Mouse (Mus musculus): ENCODE results near the gene Pdk2. TPM values are rescaled to one million over a fixed set of nuclear protein-coding genes. Genes with fewer than 3 reads are reported as not detected.

Gene Pdk2
- polyA plus RNA-seq, 1 experiment from 2014 or later, result 35.8 TPM

DNA sequence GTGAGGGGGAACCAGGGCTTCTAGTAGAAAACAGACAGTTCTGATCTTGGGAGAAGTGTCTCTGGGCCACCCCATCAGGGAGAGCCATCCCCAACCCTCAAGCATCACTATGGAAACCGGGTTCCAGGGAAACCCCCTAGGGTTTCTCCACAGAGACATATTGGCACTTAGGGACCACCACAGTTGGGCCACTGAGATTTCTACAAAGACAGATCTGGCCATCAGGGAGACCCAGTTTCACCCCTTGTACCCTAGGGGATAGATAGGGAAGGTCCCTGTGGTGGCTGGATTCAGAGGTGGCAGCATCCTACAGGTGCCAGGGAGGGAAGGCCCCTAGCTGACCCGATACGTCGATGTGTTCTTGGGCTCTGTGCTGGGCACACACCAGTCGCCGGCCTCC, 14.3 kb downstream of the Pdk2 start:
- no peaks in the 10 kb centered on the region for H3K27me3 ChIP-seq (ENCODE audit: control insufficient read depth, insufficient read depth, low read length)
- 83% methylated on average over 6 of the region's 6 CpGs for WGBS
- no peak overlapping the region for H3K9ac ChIP-seq (replicated peaks; ENCODE audit: low read depth, low read length)
- no peak overlapping the region for H3K27ac ChIP-seq (ENCODE audit: low read length)
- ATAC-seq (ENCODE audit: insufficient number of reproducible peaks, insufficient read depth, low FRiP score, low read depth), result no peak
- peaks cover 28% of the 10 kb centered on the region for H3K36me3 ChIP-seq (ENCODE audit: control insufficient read depth, insufficient read depth, low read length)
- peaks cover 8% of the 10 kb centered on the region for H3K4me1 ChIP-seq (ENCODE audit: control insufficient read depth, insufficient read depth, low read length)
- H3K4me3 ChIP-seq (ENCODE audit: low read depth, low read length), result no peak overlapping the region
- H3K9me3 ChIP-seq (ENCODE audit: control insufficient read depth, low read depth, low read length), result no peaks in the 10 kb centered on the region
- H3K4me2 ChIP-seq (replicated peaks; ENCODE audit: low read depth, low read length), result no peak overlapping the region

DNA sequence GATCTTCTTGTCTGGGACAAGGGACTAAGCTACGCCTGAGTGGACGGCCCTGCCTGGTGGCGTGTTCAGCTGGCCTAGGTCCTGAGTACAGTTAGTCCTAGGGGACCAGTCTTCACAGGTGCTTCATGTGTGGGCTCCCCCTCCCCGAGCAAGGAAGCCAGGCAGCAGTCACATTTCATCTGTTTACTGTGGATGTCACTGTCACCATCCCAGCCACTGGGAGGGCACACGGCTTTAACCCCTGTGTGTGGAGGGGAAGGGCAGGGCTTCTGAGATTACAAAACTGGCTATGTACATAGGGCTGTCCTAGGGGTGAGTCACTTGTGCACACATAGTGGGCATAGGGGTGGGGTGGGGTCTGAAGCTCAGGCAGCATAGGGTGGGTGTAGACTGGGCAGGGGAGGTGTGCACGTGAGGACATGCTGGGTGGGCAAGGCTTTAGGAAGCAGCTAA, 15.0 kb downstream of the Pdk2 start:
- peak; percentile 72 for ATAC-seq (ENCODE audit: insufficient number of reproducible peaks, insufficient read depth, low FRiP score, low read depth)
- Histone ChIP-seq H3K4me1 (ENCODE audit: control insufficient read depth, insufficient read depth, low read length) (peaks cover 8% of the 10 kb centered on the region), H3K9ac (replicated peaks; ENCODE audit: low read depth, low read length) (no peak overlapping the region), H3K27me3 (ENCODE audit: control insufficient read depth, insufficient read depth, low read length) (no peaks in the 10 kb centered on the region), H3K4me3 (ENCODE audit: low read depth, low read length) (no peak overlapping the region), H3K27ac (ENCODE audit: low read length) (peak overlapping the region; percentile 21; the same call in 1 of the 2 replicates), H3K9me3 (ENCODE audit: control insufficient read depth, low read depth, low read length) (no peaks in the 10 kb centered on the region), H3K4me2 (replicated peaks; ENCODE audit: low read depth, low read length) (no peak overlapping the region), H3K36me3 (ENCODE audit: control insufficient read depth, insufficient read depth, low read length) (peaks cover 32% of the 10 kb centered on the region)
- WGBS, result 55% methylated on average over 6 of the region's 6 CpGs

DNA sequence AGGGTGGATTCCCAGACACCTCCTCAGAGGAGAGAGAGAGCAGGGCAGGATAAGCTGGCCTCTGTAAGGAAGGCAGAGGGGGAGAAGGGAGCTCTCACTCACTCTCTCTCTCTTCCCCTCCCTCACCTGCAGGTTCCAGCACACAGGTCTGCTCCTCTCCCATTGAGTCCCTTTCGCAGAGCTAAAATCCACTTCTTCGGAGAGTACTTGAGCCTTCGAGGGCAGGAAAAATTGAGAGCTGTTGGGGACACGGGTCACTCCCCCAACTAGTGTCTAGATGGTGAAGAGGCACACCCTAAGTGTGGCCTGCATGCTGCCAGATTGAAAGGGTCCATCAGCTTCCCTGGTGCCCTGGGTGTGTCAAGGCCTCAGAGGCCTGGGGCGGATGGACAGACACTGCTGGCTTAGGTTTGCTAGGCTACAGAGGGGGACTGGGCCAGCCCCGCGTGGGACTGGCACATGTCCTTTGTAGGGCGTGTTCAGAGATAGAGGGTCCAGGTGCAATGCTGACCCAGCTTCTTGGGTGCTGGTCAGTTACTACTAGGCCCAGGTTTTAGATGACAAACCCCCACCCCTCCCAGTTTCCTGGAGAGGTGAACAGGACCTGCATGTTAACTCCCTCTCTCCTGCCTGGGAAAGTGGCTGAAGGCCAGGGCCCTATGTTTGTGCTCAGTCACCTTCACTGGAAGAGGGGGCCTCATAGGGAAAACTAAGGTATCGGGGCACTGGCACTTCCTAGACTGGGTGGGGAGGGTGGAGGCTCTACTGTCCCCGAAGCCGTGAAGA, 15.7 kb downstream of the Pdk2 start:
- WGBS, result 80% methylated on average over 11 of the region's 11 CpGs
- H3K9ac ChIP-seq (replicated peaks; ENCODE audit: low read depth, low read length), result no peak overlapping the region

DNA sequence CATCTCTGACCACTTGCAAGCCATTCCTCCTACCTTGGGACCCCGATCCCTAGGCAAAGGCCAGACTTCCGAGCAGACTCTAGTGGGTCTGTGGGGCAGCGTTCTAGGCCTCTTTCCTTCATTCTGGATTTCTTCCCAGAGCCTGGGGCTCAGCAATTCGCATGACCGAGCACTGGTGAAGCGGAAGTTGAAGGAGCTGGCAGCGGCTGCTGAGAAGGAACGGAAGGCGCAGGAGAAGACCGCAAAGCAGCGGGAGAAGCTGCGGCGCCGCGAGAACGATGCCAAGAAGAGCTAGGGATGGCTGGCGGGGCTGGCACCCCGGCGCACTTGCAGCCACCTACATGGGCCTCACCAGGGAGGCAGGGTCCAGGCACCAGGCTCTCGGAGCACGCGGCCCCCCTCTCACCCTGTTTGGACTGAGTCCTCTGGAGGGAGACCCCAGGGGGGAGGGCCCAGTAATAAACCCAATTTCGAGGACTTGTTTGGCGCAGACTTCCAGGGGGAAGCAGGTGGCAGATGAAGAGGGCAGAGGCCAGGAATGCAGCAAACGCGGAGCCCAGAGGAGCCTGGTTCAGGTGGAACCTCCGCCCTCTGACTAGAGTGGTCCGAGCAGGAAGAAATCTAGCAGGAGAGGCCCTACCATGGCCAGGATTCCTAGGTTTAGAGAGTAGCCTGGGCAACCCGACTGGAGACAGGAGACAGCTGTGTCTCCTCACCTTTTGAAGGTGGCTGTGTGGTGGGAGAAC, 16.5 kb downstream of the Pdk2 start:
- Histone ChIP-seq H3K27me3 (ENCODE audit: control insufficient read depth, insufficient read depth, low read length) (no peaks in the 10 kb centered on the region), H3K4me1 (ENCODE audit: control insufficient read depth, insufficient read depth, low read length) (peaks cover 8% of the 10 kb centered on the region), H3K9me3 (ENCODE audit: control insufficient read depth, low read depth, low read length) (no peaks in the 10 kb centered on the region), H3K4me3 (ENCODE audit: low read depth, low read length) (no peak overlapping the region), H3K27ac (ENCODE audit: low read length) (no peak overlapping the region), H3K9ac (replicated peaks; ENCODE audit: low read depth, low read length) (no peak overlapping the region), H3K4me2 (replicated peaks; ENCODE audit: low read depth, low read length) (no peak overlapping the region), H3K36me3 (ENCODE audit: control insufficient read depth, insufficient read depth, low read length) (peaks cover 46% of the 10 kb centered on the region)
- WGBS, result 67% methylated on average over 29 of the region's 29 CpGs
- ATAC-seq (ENCODE audit: insufficient number of reproducible peaks, insufficient read depth, low FRiP score, low read depth), result no peak

More for the DNA sequence above, 15.7 kb downstream of the Pdk2 start:
- Histone ChIP-seq H3K4me1 (ENCODE audit: control insufficient read depth, insufficient read depth, low read length) (peaks cover 8% of the 10 kb centered on the region), H3K9me3 (ENCODE audit: control insufficient read depth, low read depth, low read length) (no peaks in the 10 kb centered on the region), H3K27me3 (ENCODE audit: control insufficient read depth, insufficient read depth, low read length) (no peaks in the 10 kb centered on the region), H3K4me3 (ENCODE audit: low read depth, low read length) (no peak overlapping the region), H3K36me3 (ENCODE audit: control insufficient read depth, insufficient read depth, low read length) (peaks cover 39% of the 10 kb centered on the region), H3K27ac (ENCODE audit: low read length) (peak overlapping the region; percentile 21; the same call in 1 of the 2 replicates), H3K4me2 (replicated peaks; ENCODE audit: low read depth, low read length) (no peak overlapping the region)
- ATAC-seq (ENCODE audit: insufficient number of reproducible peaks, insufficient read depth, low FRiP score, low read depth), result peak; percentile 19; the same call in 1 of the 2 replicates

DNA sequence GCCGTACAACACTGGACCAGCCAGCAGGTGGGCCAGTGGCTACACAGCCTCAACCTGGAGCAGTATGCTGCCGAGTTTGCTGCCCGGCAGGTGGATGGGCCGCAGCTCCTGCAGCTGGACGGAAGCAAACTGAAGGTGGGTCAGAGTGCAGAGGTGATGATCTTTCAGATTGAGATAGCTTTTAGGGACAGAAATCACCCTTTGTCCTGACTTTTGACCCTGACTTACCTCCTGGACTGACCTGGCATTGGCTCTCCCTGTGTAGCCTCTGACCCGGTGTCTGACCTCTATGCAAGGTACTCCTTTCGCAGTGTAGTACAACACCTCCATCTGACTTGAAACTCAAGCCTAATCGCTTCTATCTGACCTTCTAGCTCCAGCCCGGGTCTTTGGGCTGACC, 17.7 kb downstream of the Pdk2 start:
- Histone ChIP-seq H3K4me1 (ENCODE audit: control insufficient read depth, insufficient read depth, low read length) (peaks cover 8% of the 10 kb centered on the region), H3K27ac (ENCODE audit: low read length) (no peak overlapping the region), H3K36me3 (ENCODE audit: control insufficient read depth, insufficient read depth, low read length) (peaks cover 50% of the 10 kb centered on the region), H3K4me3 (ENCODE audit: low read depth, low read length) (no peak overlapping the region), H3K4me2 (replicated peaks; ENCODE audit: low read depth, low read length) (no peak overlapping the region), H3K9me3 (ENCODE audit: control insufficient read depth, low read depth, low read length) (no peaks in the 10 kb centered on the region), H3K9ac (replicated peaks; ENCODE audit: low read depth, low read length) (no peak overlapping the region), H3K27me3 (ENCODE audit: control insufficient read depth, insufficient read depth, low read length) (no peaks in the 10 kb centered on the region)
- ATAC-seq (ENCODE audit: insufficient number of reproducible peaks, insufficient read depth, low FRiP score, low read depth), result no peak
- WGBS, result 90% methylated on average over 9 of the region's 9 CpGs

DNA sequence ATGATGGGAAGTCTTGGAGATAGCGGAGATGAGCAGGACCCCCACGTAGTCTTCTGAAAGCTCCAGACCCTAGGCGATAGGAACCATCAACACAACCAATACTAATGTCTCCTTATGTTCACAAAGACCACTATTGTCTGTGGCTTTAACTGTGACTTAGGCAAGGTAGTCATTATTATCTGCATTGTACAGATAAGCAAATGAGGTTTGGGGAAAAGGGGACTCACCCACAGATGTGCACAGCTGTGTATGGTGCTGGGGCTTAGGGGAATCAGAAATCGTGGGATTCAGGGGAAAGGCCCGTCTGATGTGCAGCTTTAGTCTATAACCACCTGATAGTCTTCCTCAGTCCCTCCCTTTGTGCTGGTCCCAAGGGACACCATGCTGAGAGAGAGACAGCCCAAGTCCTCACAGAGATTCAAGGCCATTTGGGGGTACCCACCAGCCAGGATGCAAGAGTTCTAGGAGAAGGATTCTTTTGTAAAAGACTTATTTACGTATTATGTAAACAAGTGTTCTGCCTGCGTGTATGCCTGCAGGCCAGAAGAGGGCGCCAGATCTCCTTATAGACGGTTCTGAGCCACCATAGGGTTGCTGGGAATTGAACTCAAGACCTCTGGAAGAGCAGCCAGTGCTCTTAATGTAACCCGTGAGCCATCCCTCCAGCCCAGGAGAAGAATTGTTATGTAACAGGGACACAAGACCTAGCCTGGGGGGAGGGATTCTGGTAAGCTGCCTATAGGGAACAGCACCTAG, 18.7 kb downstream of the Pdk2 start:
- H3K36me3 ChIP-seq (ENCODE audit: control insufficient read depth, insufficient read depth, low read length), result peaks cover 50% of the 10 kb centered on the region
- ATAC-seq (ENCODE audit: insufficient number of reproducible peaks, insufficient read depth, low FRiP score, low read depth), result no peak
- no peak overlapping the region for H3K4me3 ChIP-seq (ENCODE audit: low read depth, low read length)
- H3K4me1 ChIP-seq (ENCODE audit: control insufficient read depth, insufficient read depth, low read length), result peaks cover 8% of the 10 kb centered on the region
- no peaks in the 10 kb centered on the region for H3K9me3 ChIP-seq (ENCODE audit: control insufficient read depth, low read depth, low read length)
- 81% methylated on average over 10 of the region's 10 CpGs for WGBS
- H3K4me2 ChIP-seq (replicated peaks; ENCODE audit: low read depth, low read length), result no peak overlapping the region
- H3K9ac ChIP-seq (replicated peaks; ENCODE audit: low read depth, low read length), result no peak overlapping the region
- H3K27me3 ChIP-seq (ENCODE audit: control insufficient read depth, insufficient read depth, low read length), result no peaks in the 10 kb centered on the region
- no peak overlapping the region for H3K27ac ChIP-seq (ENCODE audit: low read length)

DNA sequence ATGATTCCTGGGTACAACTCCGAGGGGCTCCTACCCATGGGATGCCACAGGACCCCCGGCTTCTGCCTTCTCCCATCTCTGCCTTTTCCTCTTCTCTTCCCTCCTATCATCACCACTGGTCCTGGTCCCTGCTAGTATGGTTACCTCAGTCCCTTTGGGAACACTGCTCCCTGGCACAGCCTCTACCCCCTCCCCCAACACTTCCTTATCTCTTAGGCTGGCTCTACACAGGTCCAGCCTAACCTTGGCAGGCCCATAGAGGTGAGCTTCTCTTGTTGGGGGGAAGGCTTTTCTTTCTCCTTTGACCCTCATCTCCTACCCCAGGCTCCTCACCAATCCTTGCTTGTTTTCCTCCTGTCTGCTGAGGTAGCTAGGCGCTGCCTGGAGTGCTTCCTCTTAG, 25.7 kb downstream of the Pdk2 start:
- H3K9ac ChIP-seq (replicated peaks; ENCODE audit: low read depth, low read length), result no peak overlapping the region
- no peak overlapping the region for H3K4me3 ChIP-seq (ENCODE audit: low read depth, low read length)
- H3K27me3 ChIP-seq (ENCODE audit: control insufficient read depth, insufficient read depth, low read length), result no peaks in the 10 kb centered on the region
- H3K4me2 ChIP-seq (replicated peaks; ENCODE audit: low read depth, low read length), result no peak overlapping the region
- H3K36me3 ChIP-seq (ENCODE audit: control insufficient read depth, insufficient read depth, low read length), result peaks cover 27% of the 10 kb centered on the region; the same call in 1 of the 2 replicates
- no peak for ATAC-seq (ENCODE audit: insufficient number of reproducible peaks, insufficient read depth, low FRiP score, low read depth)
- whole genome bisulfite sequencing, result 60% methylated on average over 3 of the region's 3 CpGs
- H3K9me3 ChIP-seq (ENCODE audit: control insufficient read depth, low read depth, low read length), result no peaks in the 10 kb centered on the region
- H3K27ac ChIP-seq (ENCODE audit: low read length), result no peak overlapping the region
- H3K4me1 ChIP-seq (ENCODE audit: control insufficient read depth, insufficient read depth, low read length), result peaks cover 16% of the 10 kb centered on the region

DNA sequence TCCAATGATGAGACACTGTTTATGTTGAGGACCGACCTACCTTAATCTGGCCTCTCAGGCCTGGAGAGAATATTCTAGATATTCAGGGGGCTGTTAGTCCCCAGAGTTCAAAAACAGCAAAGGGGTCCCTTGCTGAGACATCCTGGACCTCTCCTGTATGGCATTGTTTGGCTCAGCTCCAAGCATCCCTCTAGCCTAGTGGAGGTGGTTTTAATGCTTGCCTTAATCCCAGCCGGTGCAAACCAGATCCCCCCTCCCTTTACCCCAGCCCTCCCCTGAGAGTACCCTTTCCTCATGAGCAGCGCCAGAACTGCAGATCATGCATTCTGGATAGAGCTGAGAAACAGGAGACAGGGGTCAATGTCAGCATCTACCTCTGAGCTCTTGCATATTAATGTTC, 28.7 kb downstream of the Pdk2 start:
- H3K36me3 ChIP-seq (ENCODE audit: control insufficient read depth, insufficient read depth, low read length), result peaks cover 15% of the 10 kb centered on the region; the same call in 1 of the 2 replicates
- no peaks in the 10 kb centered on the region for H3K27me3 ChIP-seq (ENCODE audit: control insufficient read depth, insufficient read depth, low read length)
- no peak for ATAC-seq (ENCODE audit: insufficient number of reproducible peaks, insufficient read depth, low FRiP score, low read depth)
- no peak overlapping the region for H3K4me3 ChIP-seq (ENCODE audit: low read depth, low read length)
- H3K4me1 ChIP-seq (ENCODE audit: control insufficient read depth, insufficient read depth, low read length), result peaks cover 19% of the 10 kb centered on the region
- peak overlapping the region; percentile 62; the same call in 1 of the 2 replicates for H3K4me2 ChIP-seq (replicated peaks; ENCODE audit: low read depth, low read length)
- no peaks in the 10 kb centered on the region for H3K9me3 ChIP-seq (ENCODE audit: control insufficient read depth, low read depth, low read length)
- H3K9ac ChIP-seq (replicated peaks; ENCODE audit: low read depth, low read length), result no peak overlapping the region
- 52% methylated on average over 3 of the region's 3 CpGs for whole genome bisulfite sequencing
- no peak overlapping the region for H3K27ac ChIP-seq (ENCODE audit: low read length)
